Mouse (Mus musculus): ENCODE measurements at regions not wholly inside any gene's neighbourhood (a gene's known extent, or its start where the extent isn't known, plus 50 kb on each side); places are given as distances from the start of the nearest gene placed in this dataset.

- TF ChIP-seq CTCF (IDR thresholded peaks at IDR 0.05; ENCODE audit: extremely low read depth, insufficient read length, insufficient replicate concordance, low read depth, low read length) (no peak), POLR2A (IDR thresholded peaks at IDR 0.05; ENCODE audit: low read depth, low read length) (no peak)
Observed at GRCm38 (mm10) chr8:86204421-86205229, 363.9 kb downstream of the Phkb start.

Data from small intestine, adult 2 months (tissue).